Mouse (Mus musculus): Measurements from ENCODE around the gene Slc44a2.
A peak's percentile ranks its signal among the peaks of the same experiment; 100 is the strongest.

The Slc44a2 gene

GRCm38 (mm10) chr9:21370876-21371275, 50.4 kb downstream of the Slc44a2 start:
- DNase-seq (ENCODE audit: low read depth, low spot score) = no peak

DNA sequence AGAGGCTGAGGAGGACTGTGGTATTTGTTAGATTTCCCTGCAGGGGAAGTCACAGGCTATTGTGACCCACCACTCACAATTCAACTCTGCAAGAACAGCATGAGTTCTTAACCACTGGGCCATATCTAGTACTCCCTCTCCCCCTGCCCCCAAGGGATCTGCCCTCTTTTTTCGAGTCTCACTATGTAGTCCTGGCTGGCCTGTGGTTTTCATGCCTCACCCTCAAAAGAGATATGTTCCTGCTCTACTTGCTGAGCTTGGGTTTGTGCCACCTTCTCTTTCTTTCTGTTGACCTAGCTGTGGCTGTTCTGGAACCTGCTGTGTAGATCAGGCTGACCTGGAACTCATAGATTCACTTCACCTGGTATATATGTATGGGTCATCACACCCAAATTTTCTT, 52.0 kb downstream of the Slc44a2 start:
- no peak for DNase-seq (ENCODE audit: low read depth, low spot score)

- peak; percentile 40 for DNase-seq (ENCODE audit: low read depth, low spot score)
These were observed 58.7 kb downstream of the Slc44a2 start for GRCm38 (mm10) chr9:21379195-21379594.

GRCm38 (mm10) chr9:21380868-21381267, 60.4 kb downstream of the Slc44a2 start:
- no peak for DNase-seq (ENCODE audit: low read depth, low spot score)

GRCm38 (mm10) chr9:21383966-21384365, 63.5 kb downstream of the Slc44a2 start:
- no peak for DNase-seq (ENCODE audit: low read depth, low spot score)

- no peak for DNase-seq (ENCODE audit: low read depth, low spot score)
These were observed 72.2 kb downstream of the Slc44a2 start for GRCm38 (mm10) chr9:21392646-21393175.

GRCm38 (mm10) chr9:21395692-21396091, 75.2 kb downstream of the Slc44a2 start:
- DNase-seq (ENCODE audit: low read depth, low spot score) = no peak

GRCm38 (mm10) chr9:21397170-21397569, 76.7 kb downstream of the Slc44a2 start:
- no peak for DNase-seq (ENCODE audit: low read depth, low spot score)

DNA sequence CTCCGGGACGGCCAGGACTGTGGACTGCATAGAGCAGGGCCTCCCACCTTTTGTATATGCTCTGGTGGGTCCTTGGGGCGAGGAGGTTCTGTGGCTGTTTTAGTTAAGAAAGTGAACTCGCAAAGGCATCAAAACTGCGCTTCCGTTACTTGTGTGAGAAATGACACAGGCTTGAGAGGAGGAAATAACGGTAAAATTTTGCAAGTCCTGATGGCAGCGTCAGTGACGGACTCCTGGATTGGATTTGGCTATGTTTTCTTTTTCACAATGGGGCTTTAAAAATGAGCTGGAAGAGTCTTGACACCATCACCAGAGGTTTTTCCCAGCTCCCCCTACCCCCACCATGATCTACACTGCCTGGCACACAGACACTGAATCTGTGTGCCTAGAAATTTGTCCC, 80.5 kb downstream of the Slc44a2 start:
- DNase-seq (ENCODE audit: low read depth, low spot score) = no peak

GRCm38 (mm10) chr9:21402764-21403253, 82.3 kb downstream of the Slc44a2 start:
- DNase-seq (ENCODE audit: low read depth, low spot score) = no peak

DNA sequence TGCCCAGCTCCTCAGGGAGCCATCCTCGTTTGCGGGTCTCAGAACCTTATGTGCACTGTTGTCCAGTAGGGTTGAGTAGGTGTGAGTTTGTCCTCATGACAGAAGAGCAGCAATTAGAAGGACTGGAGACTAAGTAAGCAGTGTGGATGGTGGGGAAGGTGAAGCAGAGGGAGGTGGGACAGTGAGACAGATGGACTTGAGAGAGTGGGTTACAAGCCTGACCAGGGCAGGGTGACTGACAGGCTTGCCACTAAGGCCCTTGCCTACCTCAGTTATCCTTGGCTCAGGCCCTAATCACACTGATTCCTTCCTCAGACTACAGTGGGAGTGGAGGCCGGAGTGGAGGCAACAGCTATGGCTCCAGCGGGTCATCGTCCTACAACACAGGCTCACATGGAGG, 83.2 kb downstream of the Slc44a2 start:
- no peak for DNase-seq (ENCODE audit: low read depth, low spot score)
